Mouse (Mus musculus): ENCODE measurements around the gene Hcls1.

Hcls1 gene

DNA sequence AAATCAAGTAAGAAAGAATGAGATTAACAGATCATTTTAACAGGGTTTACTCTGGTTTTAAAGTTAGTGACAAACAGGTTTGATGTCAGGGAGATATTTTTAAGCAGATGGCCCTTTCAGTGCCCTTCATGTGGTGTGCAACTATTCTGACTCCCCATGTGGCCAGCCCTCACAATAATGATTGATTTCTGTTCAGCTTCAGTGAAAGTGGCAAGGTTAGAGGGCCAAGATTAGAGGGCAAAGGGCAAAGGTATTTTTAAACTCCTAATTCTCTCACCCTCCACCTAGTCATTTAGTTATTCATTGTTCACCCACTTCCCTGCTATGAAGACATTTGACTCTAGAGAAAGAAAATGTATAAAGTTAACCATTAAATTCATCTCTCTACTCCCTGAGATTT, 53.3 kb downstream of the Hcls1 start:
- peak in 1 of 2 experiments; percentile 9 for DNase-seq (ENCODE audit: low spot score in 2 of 2)

GRCm38 (mm10) chr16:36989493-36989892, 54.7 kb downstream of the Hcls1 start:
- DNase-seq (ENCODE audit: low spot score in 2 of 2), result peak in 1 of 2 experiments; percentile 13

DNA sequence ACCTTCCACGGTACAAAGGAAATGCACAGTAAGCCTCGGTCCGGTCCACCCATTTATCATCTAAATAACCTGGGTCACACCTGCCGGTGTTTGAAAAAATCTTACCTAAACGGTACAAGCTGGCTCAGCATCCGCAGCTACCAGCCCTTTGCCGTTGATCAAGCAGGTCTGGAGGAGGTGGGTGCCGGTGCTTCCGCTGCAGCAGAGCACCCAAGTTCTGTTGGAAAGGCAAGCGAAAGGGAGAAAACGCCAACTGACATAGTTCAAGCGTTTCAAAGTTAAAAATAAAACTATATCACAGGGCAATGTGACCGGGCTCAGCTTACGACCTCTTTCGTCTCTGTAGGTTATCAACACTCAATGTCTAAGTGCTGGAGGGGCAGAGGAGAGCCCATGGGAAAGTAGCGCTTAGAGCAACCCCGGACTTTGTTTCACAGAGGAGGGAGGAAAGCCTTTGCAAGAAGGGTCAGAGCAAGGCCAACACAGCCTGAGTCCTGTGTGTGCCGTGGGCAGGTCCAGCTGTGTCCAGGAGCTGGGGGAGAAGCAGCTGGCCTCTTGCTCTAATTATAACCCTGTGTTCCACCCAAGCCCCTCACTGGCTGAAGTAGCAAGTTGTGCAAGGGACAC, 55.3 kb downstream of the Hcls1 start, which contains the start of gene Fbxo40:
Fbxo40 (minus strand) TSS at position 469 of the 627 bp plus-strand sequence.
- peak in 1 of 2 experiments; percentile 12 for DNase-seq (ENCODE audit: low spot score in 2 of 2)

GRCm38 (mm10) chr16:36997650-36998049, 62.9 kb downstream of the Hcls1 start:
- DNase-seq (ENCODE audit: low spot score in 2 of 2), result peak in 1 of 2 experiments; percentile 15

DNA sequence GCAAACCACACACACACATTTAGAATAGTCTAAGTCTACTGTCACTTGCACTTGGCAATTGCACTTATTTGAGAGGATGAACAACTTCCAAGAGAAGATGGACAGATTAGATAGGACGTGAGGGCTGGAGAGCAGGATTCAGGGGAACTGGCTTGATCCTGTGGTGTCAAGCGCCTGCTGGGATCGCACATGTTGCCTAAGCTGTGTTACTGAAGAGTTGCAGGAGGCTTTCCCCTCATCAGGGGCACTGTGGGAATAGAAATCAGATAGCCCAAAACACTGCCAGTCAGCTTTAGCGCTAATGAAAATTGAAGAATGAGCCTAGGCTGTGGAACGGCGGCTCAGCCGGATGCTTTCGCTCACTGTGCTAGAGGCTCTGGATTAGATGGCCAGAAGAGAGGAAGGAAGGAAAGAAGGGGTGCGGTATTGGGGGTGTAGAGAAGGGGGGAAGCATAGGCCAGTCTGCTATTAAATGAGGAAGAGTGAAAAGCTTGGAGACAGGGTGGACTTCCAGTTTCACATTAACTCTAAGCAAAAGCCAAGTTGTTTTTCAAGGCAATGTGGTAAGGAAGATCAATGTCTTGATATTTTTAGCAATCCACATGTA, 64.7 kb downstream of the Hcls1 start:
- DNase-seq (ENCODE audit: low spot score in 2 of 2), result no peak

- DNase-seq (ENCODE audit: low spot score in 2 of 2), result no peak
Observed at GRCm38 (mm10) chr16:37009262-37009661, 74.5 kb downstream of the Hcls1 start.

DNA sequence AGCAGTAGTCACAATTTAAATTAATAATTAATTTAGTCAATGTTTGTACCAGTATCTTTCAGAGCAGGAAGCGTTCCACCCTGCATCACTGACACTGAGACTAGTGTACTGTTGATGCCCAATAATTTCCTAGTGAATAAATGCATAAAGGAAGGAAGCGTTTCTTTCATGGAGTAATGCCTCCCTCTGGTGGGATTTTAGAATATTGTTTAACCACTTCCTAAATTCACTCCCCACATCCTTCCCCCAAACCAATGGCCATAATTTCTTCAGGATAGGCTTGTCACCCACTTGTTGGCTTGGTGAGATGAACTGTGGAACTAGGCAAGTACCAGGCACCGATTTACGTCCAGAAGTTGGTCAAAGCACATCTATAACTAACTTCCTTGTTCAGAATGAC, 75.6 kb downstream of the Hcls1 start:
- no peak for DNase-seq (ENCODE audit: low spot score in 2 of 2)

- peak; percentile 94 to 96 for DNase-seq (ENCODE audit: low spot score in 2 of 2)
Observed at GRCm38 (mm10) chr16:37011061-37011921, 76.5 kb downstream of the Hcls1 start, which contains the start of gene Polq. Gene Polq (plus strand): TSS chr16:37011786.

DNA sequence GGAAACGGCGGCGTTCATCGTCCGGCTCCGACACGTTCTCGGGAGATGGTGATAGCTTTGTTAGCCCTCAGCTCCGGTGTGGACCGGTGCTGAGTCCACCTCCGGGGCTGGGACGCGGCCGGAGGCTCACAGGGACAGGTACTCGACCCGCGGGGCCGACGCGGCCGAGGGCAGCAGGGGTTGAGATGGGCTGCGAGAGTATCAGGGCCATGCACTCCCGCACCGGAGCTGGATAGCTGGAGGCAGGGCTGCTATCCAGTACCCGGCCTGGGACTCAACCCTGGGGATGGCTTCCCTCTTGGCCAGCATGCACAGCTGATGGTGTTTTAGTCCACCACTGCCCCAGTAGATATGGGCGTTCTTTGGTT, 77.1 kb downstream of the Hcls1 start:
- DNase-seq (ENCODE audit: low spot score in 2 of 2), result no peak

DNA sequence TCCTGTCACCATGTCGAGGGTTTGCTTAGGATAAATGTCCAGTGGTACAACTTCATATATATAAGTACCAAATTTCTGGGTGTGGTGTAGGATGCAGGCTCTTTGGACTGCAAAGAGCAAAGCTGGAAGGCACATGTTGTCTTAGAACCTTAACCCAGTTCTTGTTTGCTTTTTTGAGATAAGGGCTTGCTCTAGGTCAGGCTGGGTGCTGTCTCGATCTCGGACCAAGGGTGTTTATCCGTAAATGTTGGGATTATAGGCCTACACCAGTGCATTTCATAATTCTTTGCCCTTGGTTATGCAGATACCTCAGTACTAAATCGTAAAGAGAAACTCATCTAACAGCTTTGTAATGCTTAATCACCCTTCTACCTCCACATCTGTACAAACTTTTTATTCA, 77.6 kb downstream of the Hcls1 start:
- no peak for DNase-seq (ENCODE audit: low spot score in 2 of 2)

Data from right cerebral cortex, postnatal 10 days (tissue).